Mouse (Mus musculus): ENCODE measurements around the gene Aadat. TPM values are rescaled to one million over a fixed set of nuclear protein-coding genes. Genes with fewer than 3 reads are reported as not detected.
"Not testable (repeated sequence)": the region's sequence is repeated elsewhere in the genome, so short reads cannot be mapped to it uniquely, and the experiment has no call there.

Gene Aadat
- polyA plus RNA-seq, 1 experiment: 0.93 TPM

DNA sequence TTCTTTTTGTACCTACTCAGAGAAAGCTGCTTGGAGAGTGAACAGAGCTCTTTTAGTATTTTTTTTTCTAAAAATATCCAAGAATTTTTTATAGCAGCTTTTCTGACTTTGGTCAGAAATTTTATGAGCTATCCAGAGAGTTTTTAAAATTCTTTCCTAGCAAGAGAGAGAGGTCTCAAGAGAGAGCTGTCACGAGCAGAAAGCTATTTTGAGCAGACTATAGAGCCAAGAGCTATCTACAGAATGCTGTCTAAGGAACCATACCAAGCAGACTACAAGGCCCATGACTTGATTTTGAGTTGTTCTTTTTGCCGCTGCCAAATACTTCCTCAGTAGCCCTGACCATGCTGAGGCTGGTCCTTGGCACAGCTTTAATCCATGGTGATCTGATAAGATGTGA is 77.6 kb downstream of the Aadat start:
- TF ChIP-seq CTCF (IDR thresholded peaks at IDR 0.05; ENCODE audit: borderline replicate concordance, extremely low read depth, insufficient read depth, insufficient read length): no peak
- no peak for DNase-seq (ENCODE audit: low read depth)

DNA sequence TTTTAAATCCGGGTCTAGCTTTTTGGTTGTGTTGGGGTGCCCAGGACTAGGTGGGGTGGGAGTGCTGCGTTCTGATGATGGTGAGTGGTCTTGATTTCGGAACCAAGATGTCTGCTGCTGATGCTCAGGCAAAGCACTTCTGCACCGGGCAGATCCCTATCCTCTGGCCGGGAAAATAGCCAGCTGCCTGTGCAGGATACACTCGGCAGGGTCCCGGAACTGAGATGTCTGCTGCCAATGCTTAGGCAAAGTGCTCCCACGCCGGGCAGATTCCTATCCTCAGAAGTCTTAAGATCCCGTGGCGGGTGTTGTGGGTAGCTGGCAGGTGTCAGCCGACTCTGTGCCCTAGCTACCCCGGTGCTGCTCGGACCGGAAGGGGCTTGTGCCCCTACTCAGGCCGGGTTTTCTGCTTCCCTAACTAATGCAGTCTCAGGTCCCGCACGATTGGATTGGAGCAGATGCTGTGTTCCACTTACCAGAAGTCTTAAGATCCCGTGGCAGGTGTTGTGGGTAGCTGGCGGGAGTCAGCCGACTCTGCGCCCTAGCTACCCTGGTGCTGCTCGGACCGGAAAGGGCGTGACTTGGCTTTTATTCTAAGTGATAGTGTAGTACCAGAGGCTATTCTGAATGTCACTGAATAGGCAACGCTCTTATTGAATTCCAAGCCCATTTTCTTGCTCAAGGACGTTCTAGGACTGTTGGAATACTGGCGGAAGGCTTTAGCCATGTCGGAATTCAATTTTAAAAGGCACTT is 85.8 kb downstream of the Aadat start:
- DNase-seq (ENCODE audit: low read depth): not testable (repeated sequence)

DNA sequence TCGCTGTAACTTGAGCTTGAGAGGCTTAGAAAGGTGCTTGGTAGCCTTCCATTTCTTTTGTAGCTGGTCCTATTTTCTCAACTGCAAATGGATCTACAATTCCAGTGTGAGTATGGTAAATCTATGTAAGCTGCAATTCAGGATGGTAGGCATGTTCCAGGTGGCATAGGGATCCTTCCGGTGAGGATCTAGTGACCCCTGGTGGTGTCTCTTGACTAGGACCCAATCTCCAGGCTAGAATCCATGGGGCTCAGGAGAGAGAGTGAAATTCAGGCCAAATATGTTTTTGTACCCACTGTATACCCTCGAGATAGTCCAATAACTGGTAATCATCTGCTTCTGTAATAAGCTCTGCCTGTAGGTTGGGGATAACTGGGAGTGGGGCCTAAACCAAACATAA is 89.0 kb downstream of the Aadat start:
- peak; percentile 7 for DNase-seq (ENCODE audit: low read depth)
- TF ChIP-seq POLR2A (IDR thresholded peaks at IDR 0.05; ENCODE audit: borderline replicate concordance, extremely low read depth, insufficient read depth, insufficient read length, poor library complexity, severe bottlenecking): no peak
- TF ChIP-seq CTCF (IDR thresholded peaks at IDR 0.05; ENCODE audit: borderline replicate concordance, extremely low read depth, insufficient read depth, insufficient read length): peak; percentile 40; the same call in 1 of the 2 replicates

Other genes with a start within 250 kb of the Aadat start
- not detected in 2 replicates for gene Gm10283, start 2.7 kb upstream of the Aadat start, polyA plus RNA-seq (2012; rRNA removed)
- gene Mfap3l, start 126.9 kb downstream of the Aadat start, polyA plus RNA-seq (2012; rRNA removed): 2.1 and 4.0 TPM in 2 replicates

All from brain, embryonic 14.5 days (tissue).